Mouse (Mus musculus) midbrain, embryonic 16.5 days (tissue): ENCODE results near the gene Parvb. TPM values are rescaled to one million over a fixed set of nuclear protein-coding genes. Genes with fewer than 3 reads are reported as not detected.

Experiments used
- ATAC-seq: fragments of 200-750 bp; cut with Nextera tagmentation; 2 replicates; pipeline ENCODE4 v1.8.0; 2017; ENCODE audit warnings: moderate TSS enrichment
- H3K27ac ChIP-seq: fragments of 300-500 bp; sonication (generic); 2 replicates; pipeline ENCODE4 v1.5.1; 2014; ENCODE audit warnings: mild to moderate bottlenecking, low read length, mixed read lengths
- H3K27me3 ChIP-seq: fragments of 300-500 bp; sonication (generic); 2 replicates; pipeline ENCODE4 v1.6.1; 2014; ENCODE audit warnings: low read depth, low read length, mixed read lengths; ENCODE audit not compliant: control insufficient read depth, insufficient read depth
- H3K36me3 ChIP-seq: fragments of 300-500 bp; sonication (generic); 2 replicates; pipeline ENCODE4 v1.6.1; 2014; ENCODE audit warnings: mild to moderate bottlenecking, low read length, moderate library complexity, mixed read lengths; ENCODE audit not compliant: control insufficient read depth, insufficient read depth
- H3K4me1 ChIP-seq: fragments of 300-500 bp; sonication (generic); 2 replicates; pipeline ENCODE4 v1.6.1; 2014; ENCODE audit warnings: mild to moderate bottlenecking, low read length, mixed read lengths; ENCODE audit not compliant: control insufficient read depth, insufficient read depth
- H3K4me2 ChIP-seq: fragments of 300-500 bp; sonication (generic); 2 replicates; pipeline ENCODE4 v1.6.1; 2014; ENCODE audit warnings: mild to moderate bottlenecking, low read length, mixed read lengths
- H3K4me3 ChIP-seq: fragments of 300-500 bp; sonication (generic); 2 replicates; pipeline ENCODE4 v1.5.1; 2014; ENCODE audit warnings: low read depth, mild to moderate bottlenecking, low read length, moderate library complexity, mixed read lengths
- H3K9ac ChIP-seq: fragments of 300-500 bp; sonication (generic); 2 replicates; pipeline ENCODE4 v1.6.1; 2014; ENCODE audit warnings: low read depth, low read length, mixed read lengths
- H3K9me3 ChIP-seq: fragments of 300-500 bp; sonication (generic); replicated peaks from 2 replicates; pipeline ENCODE4 v1.6.1; 2014; ENCODE audit warnings: mild to moderate bottlenecking, low read length, mixed read lengths; ENCODE audit not compliant: control insufficient read depth, poor library complexity, severe bottlenecking
- WGBS: fragments of 180-500 bp; shearing (Covaris S2); extraction: QIAGEN DNeasy Blood & Tissue Kit; methylation state at CpG from one replicate; pipeline ENCODE4 v1.1.7; 2014; 5-methylcytosine and 5-hydroxymethylcytosine counted together
- polyA plus RNA-seq: library from polyadenylated mRNA; unstranded; fragments of >200 nt; fragmentation: Nextera tagmentation; extraction: Ambion mirVana; gene quantifications from 2 replicates; pipeline ENCODE4 v1.2.1, GENCODE M21; 2015

The Parvb gene
- polyA plus RNA-seq, 1 experiment from 2014 or later = 4.3 TPM

DNA sequence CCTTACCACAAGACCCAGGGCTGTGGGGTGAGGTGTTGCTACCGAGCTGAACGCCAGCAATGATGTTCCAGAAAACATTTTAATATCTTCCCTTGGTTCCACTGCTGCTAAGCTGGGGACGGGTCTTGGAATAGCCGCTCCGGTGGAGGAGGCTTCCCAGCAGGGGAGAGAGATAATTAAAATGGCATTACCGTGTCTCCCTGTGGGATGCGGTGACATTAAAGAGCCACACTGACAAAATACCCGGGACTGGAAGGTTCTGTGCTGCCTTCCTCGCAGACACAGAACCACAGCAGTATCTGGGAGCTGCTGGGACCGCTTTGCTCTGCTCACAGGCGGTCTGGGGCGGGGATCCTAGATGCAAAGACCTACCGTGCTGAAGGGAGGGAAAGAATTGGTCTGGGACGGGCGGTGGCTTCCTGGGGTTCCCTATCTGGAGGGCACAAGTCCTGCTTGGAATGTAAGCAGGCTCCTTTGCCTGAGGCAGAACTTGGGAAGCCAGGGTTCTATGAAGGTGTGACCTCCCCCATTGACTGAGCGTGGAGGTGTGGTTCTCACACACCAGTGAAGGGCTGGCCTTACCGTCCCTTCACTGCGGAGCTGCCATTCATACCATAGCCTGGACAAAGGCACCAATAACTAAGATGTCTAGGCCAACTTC is 82.7 kb downstream of the Parvb start:
- peak overlapping the region; percentile 31; the same call in 1 of the 2 replicates for H3K9ac ChIP-seq
- no peaks in the 10 kb centered on the region for H3K9me3 ChIP-seq
- peak overlapping the region; percentile 75 for H3K27ac ChIP-seq
- no peak for ATAC-seq
- no peak overlapping the region for H3K4me3 ChIP-seq
- no peaks in the 10 kb centered on the region for H3K36me3 ChIP-seq
- H3K27me3 ChIP-seq = no peaks in the 10 kb centered on the region
- H3K4me2 ChIP-seq = no peak overlapping the region
- 19% methylated on average over 18 of the region's 18 CpGs for WGBS
- peaks cover 29% of the 10 kb centered on the region for H3K4me1 ChIP-seq

GRCm38 (mm10) chr15:84315276-84316046 is 83.6 kb downstream of the Parvb start:
- Histone ChIP-seq H3K27ac (peak overlapping the region; percentile 32; the same call in 1 of the 2 replicates), H3K27me3 (no peaks in the 10 kb centered on the region), H3K9me3 (no peaks in the 10 kb centered on the region), H3K36me3 (no peaks in the 10 kb centered on the region), H3K4me2 (no peak overlapping the region), H3K4me1 (peaks cover 27% of the 10 kb centered on the region), H3K9ac (no peak overlapping the region), H3K4me3 (no peak overlapping the region)
- 39% methylated on average over 15 of the region's 15 CpGs for WGBS
- ATAC-seq = no peak

- H3K9me3 ChIP-seq = no peaks in the 10 kb centered on the region
- H3K27me3 ChIP-seq = no peaks in the 10 kb centered on the region
- no peak overlapping the region for H3K4me3 ChIP-seq
- H3K4me1 ChIP-seq = peaks cover 13% of the 10 kb centered on the region
- H3K27ac ChIP-seq = no peak overlapping the region
- no peak for ATAC-seq
- H3K9ac ChIP-seq = no peak overlapping the region
- no peak overlapping the region for H3K4me2 ChIP-seq
- WGBS = 97% methylated on average over 4 of the region's 4 CpGs
- H3K36me3 ChIP-seq = no peaks in the 10 kb centered on the region
These were observed 87.5 kb downstream of the Parvb start for GRCm38 (mm10) chr15:84319393-84319792.

GRCm38 (mm10) chr15:84321544-84322174 is 89.8 kb downstream of the Parvb start:
- Histone ChIP-seq H3K9ac (no peak overlapping the region), H3K36me3 (no peaks in the 10 kb centered on the region), H3K4me2 (no peak overlapping the region), H3K9me3 (no peaks in the 10 kb centered on the region), H3K4me3 (no peak overlapping the region), H3K4me1 (no peaks in the 10 kb centered on the region), H3K27me3 (no peaks in the 10 kb centered on the region), H3K27ac (no peak overlapping the region)
- ATAC-seq = no peak
- 75% methylated on average over 8 of the region's 8 CpGs for WGBS

DNA sequence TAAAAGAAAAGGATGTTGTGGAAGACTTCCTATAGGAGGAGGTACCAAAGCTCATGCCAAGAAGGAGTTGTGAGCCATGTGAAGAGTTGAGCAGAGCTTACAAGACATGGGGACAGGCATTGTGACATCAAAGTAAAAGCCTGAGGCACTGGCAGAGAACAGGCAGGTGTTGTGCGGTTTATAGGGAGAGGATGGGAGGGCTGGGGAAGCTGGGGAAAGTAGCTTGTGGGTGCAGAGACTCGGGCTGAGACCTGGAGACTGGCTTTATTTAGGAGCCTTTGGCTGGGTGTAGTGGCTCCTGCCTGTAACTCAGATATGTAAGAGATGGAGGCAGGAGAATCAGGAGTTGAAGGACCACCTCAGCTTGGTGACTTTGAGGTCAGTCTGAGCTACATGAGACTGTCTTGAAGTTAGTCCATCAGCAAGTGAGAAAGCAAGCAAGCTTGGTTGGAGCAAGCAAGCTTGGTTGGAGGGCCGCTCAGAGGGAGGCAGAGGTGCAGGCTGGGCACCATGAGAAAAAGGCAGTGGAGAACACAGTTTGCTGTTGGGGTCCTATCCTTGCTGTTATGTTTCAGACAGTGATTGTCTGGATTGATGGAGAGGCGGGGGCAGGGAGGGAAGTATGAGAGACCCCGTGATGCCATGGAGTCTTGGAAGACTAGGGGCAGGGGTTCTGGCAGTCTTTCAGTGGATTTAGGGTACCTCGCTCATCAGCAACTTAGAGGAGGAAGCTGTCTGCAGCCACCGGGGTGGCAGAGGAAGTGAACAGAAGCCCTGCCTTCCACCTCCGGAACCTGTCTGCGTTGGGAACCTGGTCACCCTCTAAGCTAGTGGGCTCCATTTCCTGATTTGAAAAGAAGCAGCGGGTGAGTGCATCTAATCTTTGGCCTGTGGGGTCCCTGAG is 92.4 kb downstream of the Parvb start, which contains the start of gene Parvg:
Gene Parvg (plus strand): TSS at position 61 of the 904 bp plus-strand sequence.
- Histone ChIP-seq H3K4me3 (no peak within 1 kb of the TSS), H3K9ac (no peak within 1 kb of the TSS), H3K4me1 (no peaks in the 10 kb centered on the region), H3K4me2 (no peak within 1 kb of the TSS), H3K9me3 (no peaks in the 10 kb centered on the region), H3K27ac (no peak within 1 kb of the TSS), H3K27me3 (no peaks in the 10 kb centered on the region), H3K36me3 (no peaks in the 10 kb centered on the region)
- 85% methylated on average over 10 of the region's 10 CpGs for WGBS
- ATAC-seq = no peak

GRCm38 (mm10) chr15:84324870-84325553 is 93.2 kb downstream of the Parvb start:
- H3K9ac ChIP-seq = no peak overlapping the region
- H3K36me3 ChIP-seq = no peaks in the 10 kb centered on the region
- no peak overlapping the region for H3K27ac ChIP-seq
- no peak for ATAC-seq
- H3K9me3 ChIP-seq = no peaks in the 10 kb centered on the region
- H3K4me1 ChIP-seq = no peaks in the 10 kb centered on the region
- no peaks in the 10 kb centered on the region for H3K27me3 ChIP-seq
- no peak overlapping the region for H3K4me3 ChIP-seq
- no peak overlapping the region for H3K4me2 ChIP-seq
- WGBS = 74% methylated on average over 8 of the region's 8 CpGs

DNA sequence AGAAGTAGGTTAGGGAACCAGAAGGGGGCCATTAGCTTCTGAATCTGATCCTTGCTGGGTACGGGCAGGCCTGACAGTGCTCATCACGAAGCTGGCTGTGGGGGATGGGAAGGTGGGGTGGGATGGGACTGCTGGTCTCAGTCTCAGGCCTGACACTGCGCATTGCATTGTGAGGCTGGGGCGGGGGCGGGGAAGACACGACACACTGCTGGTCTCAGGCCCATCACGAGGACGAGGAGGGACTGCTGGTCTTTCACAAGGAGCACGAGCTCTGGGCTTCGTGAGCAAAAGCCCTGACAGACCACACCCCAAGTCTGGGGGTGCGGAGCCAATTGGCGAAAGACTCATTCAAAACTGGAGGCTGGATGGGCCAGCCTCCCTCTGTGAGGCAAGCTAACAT is 93.9 kb downstream of the Parvb start:
- Histone ChIP-seq H3K27me3 (no peaks in the 10 kb centered on the region), H3K4me1 (no peaks in the 10 kb centered on the region), H3K27ac (no peak overlapping the region), H3K36me3 (no peaks in the 10 kb centered on the region), H3K4me2 (no peak overlapping the region), H3K4me3 (no peak overlapping the region), H3K9me3 (no peaks in the 10 kb centered on the region), H3K9ac (no peak overlapping the region)
- WGBS = 40% methylated on average over 12 of the region's 12 CpGs
- no peak for ATAC-seq

- WGBS = 80% methylated on average over 10 of the region's 10 CpGs
These were observed 97.0 kb downstream of the Parvb start for GRCm38 (mm10) chr15:84328870-84329269.

More at GRCm38 (mm10) chr15:84328870-84329269, 97.0 kb downstream of the Parvb start:
- Histone ChIP-seq H3K4me2 (no peak overlapping the region), H3K27ac (no peak overlapping the region), H3K36me3 (no peaks in the 10 kb centered on the region), H3K27me3 (no peaks in the 10 kb centered on the region), H3K4me3 (no peak overlapping the region), H3K9me3 (no peaks in the 10 kb centered on the region), H3K4me1 (no peaks in the 10 kb centered on the region), H3K9ac (no peak overlapping the region)
- ATAC-seq = no peak
